43 mouse cellular contexts compared by ENCODE assay signal in genomic region chr2:164551502-164551901, GRCm38 (mm10). TPM values are rescaled to one million over a fixed set of nuclear protein-coding genes. Genes with fewer than 3 reads are reported as not detected.
"Had no signal": no experiment of that assay in that cellular context is flagged by ENCODE, and none has a peak within 500 bp of the region (broad histone marks: within the 10 kb centered on the region; RNA-seq: fewer than 3 reads in every experiment).

No protein-coding gene starts in this region.

- H3K9me3 ChIP-seq: heart, embryonic 10.5 days; heart, embryonic 12.5 days; heart, embryonic 13.5 days; heart, embryonic 15.5 days; hindbrain, embryonic 10.5 days; hindbrain, embryonic 12.5 days; hindbrain, embryonic 13.5 days; hindbrain, embryonic 15.5 days; intestine, embryonic 15.5 days; kidney, embryonic 15.5 days had no signal

- H3K27me3 ChIP-seq: hindbrain, embryonic 12.5 days; hindbrain, embryonic 15.5 days; intestine, embryonic 15.5 days had no signal

- H3K36me3 ChIP-seq: heart, embryonic 10.5 days; heart, embryonic 12.5 days; heart, embryonic 13.5 days; heart, embryonic 15.5 days; hindbrain, embryonic 10.5 days; hindbrain, embryonic 12.5 days; hindbrain, embryonic 13.5 days; hindbrain, embryonic 15.5 days; intestine, embryonic 15.5 days; kidney, embryonic 15.5 days had no signal

- H3K4me3 ChIP-seq: heart, adult 2 months; heart, embryonic 10.5 days; heart, embryonic 12.5 days; heart, embryonic 13.5 days; heart, embryonic 15.5 days; hindbrain, embryonic 10.5 days; hindbrain, embryonic 12.5 days; hindbrain, embryonic 13.5 days; hindbrain, embryonic 15.5 days; intestine, embryonic 15.5 days; kidney, embryonic 15.5 days; layer of hippocampus, adult 2 months had no signal

- H3K4me2 ChIP-seq: heart, embryonic 11.5 days; heart, embryonic 12.5 days; heart, embryonic 13.5 days; heart, embryonic 15.5 days; hindbrain, embryonic 12.5 days; hindbrain, embryonic 13.5 days; hindbrain, embryonic 14.5 days; hindbrain, embryonic 15.5 days; intestine, embryonic 15.5 days; kidney, embryonic 15.5 days had no signal

- ATAC-seq: hindbrain, embryonic 16.5 days; hindbrain, postnatal 0 days; intestine, embryonic 15.5 days; intestine, embryonic 16.5 days; intestine, postnatal 0 days had no signal

- H3K9ac ChIP-seq: heart, embryonic 12.5 days; heart, embryonic 13.5 days; heart, embryonic 15.5 days; hindbrain, embryonic 12.5 days; hindbrain, embryonic 13.5 days; hindbrain, embryonic 14.5 days; hindbrain, embryonic 15.5 days; intestine, embryonic 15.5 days; kidney, embryonic 15.5 days had no signal

- DNase-seq: heart, adult 2 months; heart, postnatal 10 days; heart, postnatal 14 days; heart, postnatal 36 days; heart, postnatal 4 days; kidney, adult 11 months; kidney, adult 18-20 months; kidney, adult 2 months; kidney, adult 8-10 months; kidney, adult 9 months; kidney, postnatal 10 days; kidney, postnatal 14 days; kidney, postnatal 25 days; kidney, postnatal 36 days; kidney, postnatal 4 days; layer of hippocampus, adult 9-11 months had no signal

- H3K4me1 ChIP-seq: heart, embryonic 12.5 days; heart, embryonic 15.5 days had no signal

- H3K27ac ChIP-seq: heart, adult 2 months; heart, embryonic 10.5 days; heart, embryonic 13.5 days; heart, embryonic 15.5 days; hindbrain, embryonic 10.5 days; hindbrain, embryonic 12.5 days; hindbrain, embryonic 13.5 days; hindbrain, embryonic 14.5 days; hindbrain, embryonic 15.5 days; hindbrain, postnatal 0 days; intestine, embryonic 15.5 days; kidney, embryonic 15.5 days; kidney, postnatal 0 days had no signal

RNA-seq across cellular contexts. Expression of gene Wfdc2, which starts 10.7 kb away (rescaled TPM):
- polyA plus RNA-seq: inflammation-experienced regulatory T-cells, adult 6 months had no signal

RNA-seq across cellular contexts. Expression of gene Spint3, which starts 21.8 kb away (rescaled TPM):
- polyA plus RNA-seq: heart, adult 2 months; heart, embryonic 10.5 days; heart, embryonic 11.5 days; heart, embryonic 12.5 days; heart, embryonic 13.5 days; heart, embryonic 14.5 days; heart, embryonic 15.5 days; heart, embryonic 16.5 days; heart, postnatal 0 days; hindbrain, embryonic 10.5 days; hindbrain, embryonic 11.5 days; hindbrain, embryonic 12.5 days; hindbrain, embryonic 13.5 days; hindbrain, embryonic 14.5 days; hindbrain, embryonic 15.5 days; hindbrain, embryonic 16.5 days; hindbrain, postnatal 0 days; inflammation-experienced regulatory T-cells, adult 6 months; intestine, embryonic 14.5 days; intestine, embryonic 15.5 days; intestine, embryonic 16.5 days; intestine, postnatal 0 days; kidney, adult 2 months; kidney, embryonic 14.5 days; kidney, embryonic 15.5 days; kidney, embryonic 16.5 days; kidney, postnatal 0 days; large intestine, adult 2 months had no signal

RNA-seq across cellular contexts. Expression of gene Wfdc6a, which starts 33.7 kb away (rescaled TPM):
- polyA plus RNA-seq: heart, embryonic 10.5 days; heart, embryonic 11.5 days; hindbrain, embryonic 10.5 days; hindbrain, embryonic 11.5 days; hindbrain, embryonic 12.5 days; hindbrain, embryonic 13.5 days; hindbrain, embryonic 15.5 days; inflammation-experienced regulatory T-cells, adult 6 months; kidney, adult 2 months; kidney, embryonic 14.5 days; kidney, embryonic 16.5 days; kidney, postnatal 0 days; large intestine, adult 2 months had no signal

RNA-seq across cellular contexts. Expression of gene Eppin, which starts 41.9 kb away (rescaled TPM):
- polyA plus RNA-seq: heart, embryonic 10.5 days; heart, embryonic 11.5 days; heart, embryonic 12.5 days; heart, embryonic 13.5 days; heart, embryonic 14.5 days; heart, embryonic 15.5 days; heart, embryonic 16.5 days; heart, postnatal 0 days; hindbrain, embryonic 10.5 days; hindbrain, embryonic 11.5 days; hindbrain, embryonic 12.5 days; hindbrain, embryonic 13.5 days; hindbrain, embryonic 14.5 days; hindbrain, embryonic 15.5 days; hindbrain, embryonic 16.5 days; hindbrain, postnatal 0 days; inflammation-experienced regulatory T-cells, adult 6 months; intestine, embryonic 14.5 days; intestine, embryonic 15.5 days; intestine, embryonic 16.5 days; intestine, postnatal 0 days; kidney, adult 2 months; kidney, embryonic 14.5 days; kidney, embryonic 15.5 days; kidney, embryonic 16.5 days; large intestine, adult 2 months had no signal
